In the genomic region with DNA sequence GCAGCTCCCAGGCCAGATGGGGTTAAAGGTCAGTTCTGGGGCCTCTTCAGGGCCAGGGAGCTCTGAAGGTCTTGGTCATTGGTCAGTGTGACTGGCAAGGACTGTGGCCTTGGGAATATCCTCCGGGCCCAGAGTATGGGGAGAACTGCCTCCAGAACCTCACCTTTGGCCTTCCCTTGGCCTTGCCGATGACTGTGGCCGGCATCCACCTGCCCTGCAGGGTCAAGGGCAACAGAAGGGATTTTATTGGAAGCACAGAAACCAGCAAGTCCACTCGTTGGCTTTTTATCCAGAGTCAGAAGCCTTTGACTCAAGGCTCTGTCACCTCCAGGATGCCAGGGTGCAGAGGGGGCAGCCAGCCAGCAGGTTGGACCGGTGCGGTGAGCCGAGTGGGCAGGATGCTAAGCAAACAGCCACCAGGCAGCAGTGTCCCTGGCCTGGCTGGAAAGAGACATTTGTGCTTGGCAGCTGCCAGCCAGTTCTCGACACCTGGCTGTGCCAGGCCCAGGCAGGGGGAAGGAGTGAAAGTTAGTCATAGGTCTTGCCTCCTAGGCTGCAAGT, we compare ENCODE assay signal across 8 mouse cellular contexts.
DNase-seq lines count a peak whose midpoint lies in the region; ATAC-seq lines count a peak whose summit lies in the region.

No protein-coding gene starts in this region.

- H3K36me3 ChIP-seq in midbrain, embryonic 10.5 days, result no peaks in the 10 kb centered on the region
- H3K36me3 ChIP-seq in midbrain, embryonic 16.5 days (ENCODE audit: control insufficient read depth, insufficient read depth, low read length), result no peaks in the 10 kb centered on the region
- no peaks in the 10 kb centered on the region for H3K36me3 ChIP-seq in liver, embryonic 11.5 days (ENCODE audit: control insufficient read depth, insufficient read depth, low read length)

- H3K27ac ChIP-seq in midbrain, embryonic 10.5 days (replicated peaks), result peak overlapping the region; percentile 61
- H3K27ac ChIP-seq in midbrain, embryonic 16.5 days (ENCODE audit: low read length), result no peak overlapping the region
- H3K27ac ChIP-seq in liver, embryonic 11.5 days (ENCODE audit: low read depth, low read length), result peak overlapping the region; percentile 74

- H3K27me3 ChIP-seq in midbrain, embryonic 10.5 days (ENCODE audit: low read depth, poor library complexity, severe bottlenecking), result peaks cover 69% of the 10 kb centered on the region
- no peaks in the 10 kb centered on the region for H3K27me3 ChIP-seq in midbrain, embryonic 16.5 days (ENCODE audit: control insufficient read depth, insufficient read depth, low read depth, low read length)
- H3K27me3 ChIP-seq in liver, embryonic 11.5 days (replicated peaks; ENCODE audit: control insufficient read depth, insufficient read depth, low read length), result no peaks in the 10 kb centered on the region

- H3K4me2 ChIP-seq in midbrain, embryonic 16.5 days (ENCODE audit: low read length), result no peak overlapping the region
- H3K4me2 ChIP-seq in liver, embryonic 11.5 days, result peak overlapping the region; percentile 28

- WGBS in midbrain, embryonic 10.5 days, result 80% methylated on average over 8 of the region's 8 CpGs
- WGBS in midbrain, embryonic 16.5 days, result 77% methylated on average over 8 of the region's 8 CpGs
- 80% methylated on average over 8 of the region's 8 CpGs for WGBS in liver, embryonic 11.5 days

- peaks cover 99% of the 10 kb centered on the region for H3K4me1 ChIP-seq in midbrain, embryonic 10.5 days
- peaks cover 60% of the 10 kb centered on the region for H3K4me1 ChIP-seq in midbrain, embryonic 16.5 days (ENCODE audit: control insufficient read depth, insufficient read depth, low read length)
- peaks cover 95% of the 10 kb centered on the region for H3K4me1 ChIP-seq in liver, embryonic 11.5 days (replicated peaks; ENCODE audit: control insufficient read depth, insufficient read depth, low read length)

- H3K9me3 ChIP-seq in midbrain, embryonic 10.5 days (replicated peaks), result 0 out of 2 replicates have a peak, but pooled peaks cover 4% of the 10 kb centered on the region
- H3K9me3 ChIP-seq in midbrain, embryonic 16.5 days (replicated peaks; ENCODE audit: control insufficient read depth, low read length, poor library complexity, severe bottlenecking), result no peaks in the 10 kb centered on the region
- H3K9me3 ChIP-seq in liver, embryonic 11.5 days (ENCODE audit: control insufficient read depth, low read length), result no peaks in the 10 kb centered on the region

- ATAC-seq in cerebellum, adult (ENCODE audit: insufficient number of reproducible peaks, low FRiP score, low TSS enrichment), result no peak
- no peak for ATAC-seq in midbrain, embryonic 16.5 days
- ATAC-seq in liver, embryonic 11.5 days (replicated peaks; ENCODE audit: low FRiP score), result no peak

- 0 out of 2 replicates have a peak overlapping the region, but pooled peaks have one; percentile 14 for H3K4me3 ChIP-seq in midbrain, embryonic 10.5 days
- H3K4me3 ChIP-seq in midbrain, embryonic 16.5 days (ENCODE audit: low read depth, low read length), result no peak overlapping the region
- H3K4me3 ChIP-seq in liver, embryonic 11.5 days (ENCODE audit: low read depth, low read length), result no peak overlapping the region; the same call in 1 of the 2 replicates

- no peak overlapping the region for H3K9ac ChIP-seq in midbrain, embryonic 16.5 days (ENCODE audit: low read depth, low read length)
- H3K9ac ChIP-seq in liver, embryonic 11.5 days (ENCODE audit: low read depth, low read length), result no peak overlapping the region

- DNase-seq in cerebellum, adult 11 months, result peak; percentile 55
- DNase-seq in midbrain, embryonic 10.5 days (ENCODE audit: low spot score), result no peak
- no peak for DNase-seq in liver, embryonic 11.5 days (ENCODE audit: low spot score)
- peak; percentile 54 for DNase-seq in thymus, postnatal 0 days (ENCODE audit: low spot score)
- no peak for DNase-seq in c-Kit-positive CD71-positive TER-119-positive erythroid progenitor cells, embryonic 14.5 days (ENCODE audit: low spot score)
- no peak for DNase-seq in layer of hippocampus, postnatal 10 days (ENCODE audit: low spot score in 2 of 2)

Comparison
In these comparisons a context has a peak if more than half of its experiments do, and no peak if none do; other contexts are left out.
1. DNase-seq: peak in cerebellum, adult 11 months (single experiment) and thymus, postnatal 0 days (single experiment); none in midbrain, embryonic 10.5 days (single experiment), liver, embryonic 11.5 days (single experiment), c-Kit-positive CD71-positive TER-119-positive erythroid progenitor cells, embryonic 14.5 days (single experiment) and layer of hippocampus, postnatal 10 days (0 of 2).